Mouse (Mus musculus): Measurements from ENCODE around the gene Plcd3. TPM values are rescaled to one million over a fixed set of nuclear protein-coding genes. Genes with fewer than 3 reads are reported as not detected.
A peak's percentile ranks its signal among the peaks of the same experiment; 100 is the strongest.

Plcd3 gene
- polyA plus RNA-seq, 1 experiment from 2014 or later = 8.7 TPM

DNA sequence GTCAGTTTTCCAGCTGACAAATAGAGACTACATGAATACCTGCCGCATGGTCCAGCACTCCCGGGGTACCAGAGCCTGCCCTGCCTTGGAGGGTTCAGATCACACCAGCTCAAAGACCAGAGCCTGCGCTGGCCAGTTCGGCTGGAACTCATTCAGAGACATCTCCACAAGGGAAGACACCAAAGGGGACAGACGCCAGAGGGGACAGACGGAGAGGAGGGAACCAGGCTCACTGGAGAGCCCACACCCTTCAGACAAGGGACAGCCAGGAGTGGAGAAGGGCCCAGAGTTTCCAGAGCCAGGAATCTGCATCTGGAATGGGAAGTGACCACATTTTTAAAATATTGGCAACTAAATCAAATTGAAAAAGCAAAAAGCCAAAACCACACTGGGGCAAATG, 19.8 kb downstream of the Plcd3 start:
- Histone ChIP-seq H3K27ac (ENCODE audit: low read length) (no peak overlapping the region), H3K36me3 (ENCODE audit: insufficient read depth, low read length) (no peaks in the 10 kb centered on the region), H3K4me2 (replicated peaks; ENCODE audit: low read depth, low read length) (no peak overlapping the region), H3K9ac (replicated peaks; ENCODE audit: low read length) (no peak overlapping the region), H3K9me3 (ENCODE audit: low read length) (no peaks in the 10 kb centered on the region), H3K4me1 (ENCODE audit: insufficient read depth, low read length) (peaks cover 14% of the 10 kb centered on the region), H3K4me3 (ENCODE audit: low read length) (no peak overlapping the region), H3K27me3 (ENCODE audit: insufficient read depth, low read length) (peaks cover 12% of the 10 kb centered on the region)
- 66% methylated on average over 6 of the region's 6 CpGs for WGBS
- no peak for ATAC-seq (ENCODE audit: low FRiP score, low TSS enrichment)

DNA sequence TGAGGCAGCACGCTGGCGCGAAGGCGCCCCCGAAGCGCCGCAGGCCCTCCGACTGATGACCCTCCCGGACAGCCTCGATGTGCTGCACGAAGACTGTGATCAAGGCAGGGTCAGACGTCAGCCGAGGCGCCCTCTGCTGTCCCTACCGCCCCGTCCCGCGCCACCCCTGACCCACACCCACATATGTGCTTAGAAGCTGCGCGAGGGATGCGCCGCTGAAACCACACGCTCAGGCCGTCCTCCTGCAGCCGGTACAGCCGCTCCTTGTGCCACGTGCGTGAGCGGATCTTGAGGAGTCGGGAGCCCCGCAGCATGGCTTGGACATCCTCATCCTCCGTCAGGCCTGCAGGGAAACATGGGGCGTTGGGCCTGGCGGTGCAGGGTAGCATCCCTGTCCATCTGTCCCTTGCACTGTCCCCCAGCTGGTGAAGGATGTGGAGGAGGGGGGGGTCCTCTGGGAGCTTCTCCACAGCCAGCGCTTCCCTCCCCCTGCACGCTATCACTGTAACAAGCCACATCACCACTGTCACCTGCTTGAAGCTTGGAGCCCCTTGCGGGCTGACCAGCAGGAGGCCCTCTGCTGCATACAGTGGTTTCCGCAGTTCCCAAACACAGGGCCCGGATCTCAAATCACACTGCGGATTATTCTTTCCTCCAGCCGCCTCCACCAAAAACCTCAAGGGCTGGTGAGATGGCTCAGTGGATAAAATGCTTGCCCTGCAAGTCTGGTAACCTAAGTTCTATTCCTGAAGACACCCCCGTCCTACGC, 21.0 kb downstream of the Plcd3 start:
- peak; percentile 72 for ATAC-seq (ENCODE audit: low FRiP score, low TSS enrichment)
- no peak overlapping the region for H3K27ac ChIP-seq (ENCODE audit: low read length)
- H3K27me3 ChIP-seq (ENCODE audit: insufficient read depth, low read length) = peaks cover 12% of the 10 kb centered on the region
- H3K36me3 ChIP-seq (ENCODE audit: insufficient read depth, low read length) = no peaks in the 10 kb centered on the region
- H3K4me3 ChIP-seq (ENCODE audit: low read length) = peak overlapping the region; percentile 44
- no peaks in the 10 kb centered on the region for H3K9me3 ChIP-seq (ENCODE audit: low read length)
- WGBS = 5% methylated on average over 41 of the region's 43 CpGs
- peak overlapping the region; percentile 29 for H3K9ac ChIP-seq (replicated peaks; ENCODE audit: low read length)
- H3K4me1 ChIP-seq (ENCODE audit: insufficient read depth, low read length) = peaks cover 14% of the 10 kb centered on the region
- peak overlapping the region; percentile 60 for H3K4me2 ChIP-seq (replicated peaks; ENCODE audit: low read depth, low read length)

- H3K4me1 ChIP-seq (ENCODE audit: insufficient read depth, low read length) = peaks cover 14% of the 10 kb centered on the region
- no peak overlapping the region for H3K4me2 ChIP-seq (replicated peaks; ENCODE audit: low read depth, low read length)
- WGBS = 86% methylated on average over 11 of the region's 11 CpGs
- H3K36me3 ChIP-seq (ENCODE audit: insufficient read depth, low read length) = no peaks in the 10 kb centered on the region
- H3K9ac ChIP-seq (replicated peaks; ENCODE audit: low read length) = no peak overlapping the region
- no peak for ATAC-seq (ENCODE audit: low FRiP score, low TSS enrichment)
- no peaks in the 10 kb centered on the region for H3K9me3 ChIP-seq (ENCODE audit: low read length)
- H3K4me3 ChIP-seq (ENCODE audit: low read length) = no peak overlapping the region
- H3K27ac ChIP-seq (ENCODE audit: low read length) = no peak overlapping the region
- peaks cover 12% of the 10 kb centered on the region for H3K27me3 ChIP-seq (ENCODE audit: insufficient read depth, low read length)
Observed at GRCm38 (mm10) chr11:103078131-103078530, 23.3 kb downstream of the Plcd3 start.

- H3K27ac ChIP-seq (ENCODE audit: low read length) = no peak overlapping the region
- no peak for ATAC-seq (ENCODE audit: low FRiP score, low TSS enrichment)
- H3K4me1 ChIP-seq (ENCODE audit: insufficient read depth, low read length) = peaks cover 14% of the 10 kb centered on the region
- WGBS = 49% methylated on average over 8 of the region's 8 CpGs
- no peaks in the 10 kb centered on the region for H3K9me3 ChIP-seq (ENCODE audit: low read length)
- H3K27me3 ChIP-seq (ENCODE audit: insufficient read depth, low read length) = peaks cover 10% of the 10 kb centered on the region
- H3K9ac ChIP-seq (replicated peaks; ENCODE audit: low read length) = no peak overlapping the region
- no peak overlapping the region for H3K4me3 ChIP-seq (ENCODE audit: low read length)
- H3K36me3 ChIP-seq (ENCODE audit: insufficient read depth, low read length) = no peaks in the 10 kb centered on the region
- H3K4me2 ChIP-seq (replicated peaks; ENCODE audit: low read depth, low read length) = no peak overlapping the region
Observed at GRCm38 (mm10) chr11:103076581-103076980, 24.9 kb downstream of the Plcd3 start.

- Histone ChIP-seq H3K9ac (replicated peaks; ENCODE audit: low read length) (no peak overlapping the region), H3K4me2 (replicated peaks; ENCODE audit: low read depth, low read length) (no peak overlapping the region), H3K4me1 (ENCODE audit: insufficient read depth, low read length) (peaks cover 11% of the 10 kb centered on the region), H3K9me3 (ENCODE audit: low read length) (no peaks in the 10 kb centered on the region), H3K36me3 (ENCODE audit: insufficient read depth, low read length) (no peaks in the 10 kb centered on the region), H3K27ac (ENCODE audit: low read length) (no peak overlapping the region), H3K4me3 (ENCODE audit: low read length) (no peak overlapping the region), H3K27me3 (ENCODE audit: insufficient read depth, low read length) (peaks cover 10% of the 10 kb centered on the region)
- 90% methylated on average over 7 of the region's 7 CpGs for WGBS
- no peak for ATAC-seq (ENCODE audit: low FRiP score, low TSS enrichment)
Observed at GRCm38 (mm10) chr11:103076010-103076409, 25.4 kb downstream of the Plcd3 start.

DNA sequence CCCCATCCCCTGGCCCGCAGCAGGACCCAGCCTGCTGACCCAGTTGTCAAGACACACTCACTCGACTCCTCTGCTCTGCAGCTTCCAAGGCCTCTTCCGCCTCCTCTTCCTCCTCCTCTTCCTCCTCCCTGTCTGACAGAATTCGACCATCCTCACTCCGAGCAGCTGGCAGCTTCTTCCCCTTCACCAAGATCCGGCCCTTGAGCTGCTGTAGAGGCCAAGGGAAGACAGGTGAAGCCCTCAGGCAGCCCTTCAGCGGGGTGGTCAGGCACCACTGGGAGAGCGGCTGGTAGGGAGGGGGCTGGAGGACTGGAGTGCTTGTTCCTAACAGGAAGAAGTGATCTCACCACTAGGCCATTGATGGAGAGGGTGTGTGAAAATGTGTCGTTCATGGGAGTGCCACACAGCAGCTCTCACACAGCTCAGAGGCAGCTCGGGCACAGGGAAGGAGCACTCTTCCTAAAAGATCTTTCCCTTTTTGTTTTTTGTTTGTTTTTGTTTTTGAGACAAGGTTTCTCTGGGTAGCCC, 26.6 kb downstream of the Plcd3 start:
- WGBS = 26% methylated on average over 10 of the region's 10 CpGs
- no peak overlapping the region for H3K9ac ChIP-seq (replicated peaks; ENCODE audit: low read length)
- ATAC-seq (ENCODE audit: low FRiP score, low TSS enrichment) = 0 out of 2 replicates have a peak, but pooled peaks have one; percentile 12
- H3K36me3 ChIP-seq (ENCODE audit: insufficient read depth, low read length) = peaks cover 10% of the 10 kb centered on the region
- peaks cover 3% of the 10 kb centered on the region for H3K27me3 ChIP-seq (ENCODE audit: insufficient read depth, low read length)
- no peak overlapping the region for H3K4me3 ChIP-seq (ENCODE audit: low read length)
- no peaks in the 10 kb centered on the region for H3K9me3 ChIP-seq (ENCODE audit: low read length)
- H3K27ac ChIP-seq (ENCODE audit: low read length) = no peak overlapping the region
- H3K4me2 ChIP-seq (replicated peaks; ENCODE audit: low read depth, low read length) = no peak overlapping the region
- no peaks in the 10 kb centered on the region for H3K4me1 ChIP-seq (ENCODE audit: insufficient read depth, low read length)

GRCm38 (mm10) chr11:103074121-103074650, 27.3 kb downstream of the Plcd3 start:
- Histone ChIP-seq H3K9ac (replicated peaks; ENCODE audit: low read length) (no peak overlapping the region), H3K4me1 (ENCODE audit: insufficient read depth, low read length) (no peaks in the 10 kb centered on the region), H3K27ac (ENCODE audit: low read length) (no peak overlapping the region), H3K4me2 (replicated peaks; ENCODE audit: low read depth, low read length) (no peak overlapping the region), H3K9me3 (ENCODE audit: low read length) (no peaks in the 10 kb centered on the region), H3K27me3 (ENCODE audit: insufficient read depth, low read length) (no peaks in the 10 kb centered on the region), H3K36me3 (ENCODE audit: insufficient read depth, low read length) (peaks cover 10% of the 10 kb centered on the region), H3K4me3 (ENCODE audit: low read length) (no peak overlapping the region)
- WGBS = 63% methylated on average over 10 of the region's 10 CpGs
- peak; percentile 10; the same call in 1 of the 2 replicates for ATAC-seq (ENCODE audit: low FRiP score, low TSS enrichment)

DNA sequence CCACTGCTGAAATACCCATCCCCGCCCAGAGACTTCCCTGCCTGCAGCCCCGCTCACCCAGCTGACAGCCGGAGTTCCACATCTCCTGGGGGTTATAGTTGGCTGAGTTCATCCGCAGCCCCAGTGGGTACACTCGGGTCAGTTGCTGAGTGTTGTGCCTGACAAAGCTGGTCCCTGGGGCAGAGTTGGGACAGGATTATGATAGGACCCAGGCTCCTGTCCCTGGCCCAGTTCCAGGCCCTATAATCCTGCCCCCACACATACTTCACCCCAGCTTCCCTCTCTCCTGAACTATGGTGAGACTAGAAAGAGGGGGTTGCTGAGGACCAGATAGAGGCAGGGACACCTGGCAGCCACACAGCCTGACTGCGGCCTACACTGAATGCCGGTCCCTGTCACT, 27.8 kb downstream of the Plcd3 start:
- Histone ChIP-seq H3K36me3 (ENCODE audit: insufficient read depth, low read length) (peaks cover 15% of the 10 kb centered on the region), H3K27ac (ENCODE audit: low read length) (no peak overlapping the region), H3K4me3 (ENCODE audit: low read length) (no peak overlapping the region), H3K27me3 (ENCODE audit: insufficient read depth, low read length) (no peaks in the 10 kb centered on the region), H3K4me2 (replicated peaks; ENCODE audit: low read depth, low read length) (no peak overlapping the region), H3K9ac (replicated peaks; ENCODE audit: low read length) (no peak overlapping the region), H3K9me3 (ENCODE audit: low read length) (no peaks in the 10 kb centered on the region), H3K4me1 (ENCODE audit: insufficient read depth, low read length) (no peaks in the 10 kb centered on the region)
- no peak for ATAC-seq (ENCODE audit: low FRiP score, low TSS enrichment)
- 90% methylated on average over 7 of the region's 7 CpGs for WGBS

GRCm38 (mm10) chr11:103070322-103070880, 31.1 kb downstream of the Plcd3 start:
- Histone ChIP-seq H3K4me1 (ENCODE audit: insufficient read depth, low read length) (no peaks in the 10 kb centered on the region), H3K4me2 (replicated peaks; ENCODE audit: low read depth, low read length) (no peak overlapping the region), H3K4me3 (ENCODE audit: low read length) (no peak overlapping the region), H3K9me3 (ENCODE audit: low read length) (no peaks in the 10 kb centered on the region), H3K27ac (ENCODE audit: low read length) (no peak overlapping the region), H3K27me3 (ENCODE audit: insufficient read depth, low read length) (no peaks in the 10 kb centered on the region), H3K36me3 (ENCODE audit: insufficient read depth, low read length) (peaks cover 45% of the 10 kb centered on the region), H3K9ac (replicated peaks; ENCODE audit: low read length) (no peak overlapping the region)
- WGBS = 93% methylated on average over 10 of the region's 10 CpGs
- no peak for ATAC-seq (ENCODE audit: low FRiP score, low TSS enrichment)

DNA sequence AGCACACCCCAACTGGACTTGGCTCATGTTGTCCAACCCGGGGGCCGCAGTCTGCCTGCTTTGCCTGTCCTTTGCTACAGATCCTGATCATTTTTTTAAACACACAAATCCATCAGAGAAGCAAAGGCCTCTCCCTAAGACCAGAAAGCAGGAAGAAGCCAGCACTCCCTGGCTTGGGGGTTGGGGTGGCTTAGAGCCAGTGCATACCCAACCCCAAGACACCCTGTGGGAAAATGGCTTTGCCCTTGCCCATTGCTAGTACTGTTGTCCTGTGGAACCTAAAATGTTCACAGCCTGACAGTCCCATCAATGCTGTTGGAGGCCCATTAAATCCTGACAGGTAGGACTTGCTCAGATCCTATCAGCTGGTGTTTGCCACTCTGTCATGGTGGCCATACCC, 31.7 kb downstream of the Plcd3 start:
- Histone ChIP-seq H3K27ac (ENCODE audit: low read length) (no peak overlapping the region), H3K36me3 (ENCODE audit: insufficient read depth, low read length) (peaks cover 50% of the 10 kb centered on the region), H3K4me2 (replicated peaks; ENCODE audit: low read depth, low read length) (no peak overlapping the region), H3K4me3 (ENCODE audit: low read length) (no peak overlapping the region), H3K9ac (replicated peaks; ENCODE audit: low read length) (no peak overlapping the region), H3K27me3 (ENCODE audit: insufficient read depth, low read length) (no peaks in the 10 kb centered on the region), H3K9me3 (ENCODE audit: low read length) (no peaks in the 10 kb centered on the region), H3K4me1 (ENCODE audit: insufficient read depth, low read length) (no peaks in the 10 kb centered on the region)
- 98% methylated on average over 2 of the region's 2 CpGs for WGBS
- no peak for ATAC-seq (ENCODE audit: low FRiP score, low TSS enrichment)
